Comparison of ENCODE assay signal across 8 mouse cellular contexts in genomic region chr19:59193456-59193855, GRCm38 (mm10). TPM values are rescaled to one million over a fixed set of nuclear protein-coding genes. Genes with fewer than 3 reads are reported as not detected.
A peak's percentile ranks its signal among the peaks of the same experiment; 100 is the strongest.
DNase-seq lines count a peak whose midpoint lies in the region; ATAC-seq and TF ChIP-seq lines count a peak whose summit lies in the region.
"Had no signal": no experiment of that assay in that cellular context is flagged by ENCODE, and none has a peak within 500 bp of the region (broad histone marks: within the 10 kb centered on the region; RNA-seq: fewer than 3 reads in every experiment).

No protein-coding gene starts in this region.

- TF ChIP-seq POLR2A in thymus, adult 2 months (IDR thresholded peaks at IDR 0.05; ENCODE audit: control insufficient read depth, extremely low read depth, insufficient read depth, low read length, poor library complexity): no peak

- peaks cover 95% of the 10 kb centered on the region for H3K27me3 ChIP-seq in kidney, embryonic 15.5 days
- H3K27me3 ChIP-seq in embryonic facial prominence, embryonic 10.5 days (replicated peaks; ENCODE audit: low read depth, poor library complexity, severe bottlenecking): peaks cover 98% of the 10 kb centered on the region
- peaks cover 72% of the 10 kb centered on the region for H3K27me3 ChIP-seq in forebrain, embryonic 15.5 days
- H3K27me3 ChIP-seq in midbrain, embryonic 15.5 days (replicated peaks): peaks cover 86% of the 10 kb centered on the region
- peaks cover 18% of the 10 kb centered on the region; the same call in 1 of the 2 replicates for H3K27me3 ChIP-seq in thymus, adult 2 months (ENCODE audit: control insufficient read depth, insufficient read depth, low read length)

- no peak for ATAC-seq in kidney, embryonic 15.5 days (replicated peaks; ENCODE audit: low FRiP score)
- ATAC-seq in forebrain, embryonic 15.5 days (replicated peaks): no peak
- ATAC-seq in midbrain, embryonic 15.5 days (replicated peaks): no peak

- no peak overlapping the region for H3K9ac ChIP-seq in kidney, embryonic 15.5 days
- no peak overlapping the region for H3K9ac ChIP-seq in forebrain, embryonic 15.5 days (replicated peaks)
- no peak overlapping the region for H3K9ac ChIP-seq in midbrain, embryonic 15.5 days

- H3K9me3 ChIP-seq in kidney, embryonic 15.5 days (replicated peaks): no peaks in the 10 kb centered on the region
- H3K9me3 ChIP-seq in embryonic facial prominence, embryonic 10.5 days: no peaks in the 10 kb centered on the region
- no peaks in the 10 kb centered on the region for H3K9me3 ChIP-seq in forebrain, embryonic 15.5 days
- H3K9me3 ChIP-seq in midbrain, embryonic 15.5 days: no peaks in the 10 kb centered on the region

- H3K4me2 ChIP-seq in kidney, embryonic 15.5 days: peak overlapping the region; percentile 48; the same call in 1 of the 2 replicates
- peak overlapping the region; percentile 45; the same call in 1 of the 2 replicates for H3K4me2 ChIP-seq in forebrain, embryonic 15.5 days (replicated peaks)
- no peak overlapping the region; the same call in 1 of the 2 replicates for H3K4me2 ChIP-seq in midbrain, embryonic 15.5 days

- no peak for DNase-seq in kidney, postnatal 4 days
- DNase-seq in embryonic facial prominence, embryonic 10.5 days (ENCODE audit: low spot score): peak; percentile 42
- DNase-seq in thymus, adult 2 months: no peak
- DNase-seq in yolk sac, embryonic 10.5 days (ENCODE audit: low spot score): no peak

- peaks cover 14% of the 10 kb centered on the region for H3K4me1 ChIP-seq in kidney, embryonic 15.5 days
- peaks cover 18% of the 10 kb centered on the region; the same call in 1 of the 2 replicates for H3K4me1 ChIP-seq in embryonic facial prominence, embryonic 10.5 days
- peaks cover 13% of the 10 kb centered on the region for H3K4me1 ChIP-seq in forebrain, embryonic 15.5 days
- peaks cover 7% of the 10 kb centered on the region; the same call in 1 of the 2 replicates for H3K4me1 ChIP-seq in midbrain, embryonic 15.5 days
- H3K4me1 ChIP-seq in thymus, adult 2 months (replicated peaks; ENCODE audit: control insufficient read depth, insufficient read depth, low read length): no peaks in the 10 kb centered on the region

- 1% methylated on average over 10 of the region's 10 CpGs for WGBS in kidney, embryonic 15.5 days
- WGBS in embryonic facial prominence, embryonic 10.5 days: under 1% methylated on average over 10 of the region's 10 CpGs
- WGBS in forebrain, embryonic 15.5 days: 2% methylated on average over 10 of the region's 10 CpGs
- WGBS in midbrain, embryonic 15.5 days: 1% methylated on average over 10 of the region's 10 CpGs
- WGBS in thymus, adult 2 months: 3% methylated on average over 10 of the region's 10 CpGs

- no peak for TF ChIP-seq CTCF in thymus, adult 2 months (IDR thresholded peaks at IDR 0.05; ENCODE audit: borderline replicate concordance, control insufficient read depth, extremely low read depth, insufficient read depth, low read length, poor library complexity)

- no peaks in the 10 kb centered on the region for H3K36me3 ChIP-seq in kidney, embryonic 15.5 days
- no peaks in the 10 kb centered on the region for H3K36me3 ChIP-seq in embryonic facial prominence, embryonic 10.5 days (replicated peaks)
- no peaks in the 10 kb centered on the region for H3K36me3 ChIP-seq in forebrain, embryonic 15.5 days
- no peaks in the 10 kb centered on the region for H3K36me3 ChIP-seq in midbrain, embryonic 15.5 days (replicated peaks)
- no peaks in the 10 kb centered on the region for H3K36me3 ChIP-seq in thymus, adult 2 months (ENCODE audit: control insufficient read depth, insufficient read depth, low read length)

- H3K27ac ChIP-seq in kidney, embryonic 15.5 days: no peak overlapping the region
- peak overlapping the region; percentile 68 for H3K27ac ChIP-seq in embryonic facial prominence, embryonic 10.5 days (replicated peaks)
- H3K27ac ChIP-seq in forebrain, embryonic 15.5 days (replicated peaks): no peak overlapping the region
- H3K27ac ChIP-seq in midbrain, embryonic 15.5 days: no peak overlapping the region
- no peak overlapping the region for H3K27ac ChIP-seq in thymus, adult 2 months (ENCODE audit: control insufficient read depth, insufficient read depth, low read length)

- peak overlapping the region; percentile 26; the same call in 1 of the 2 replicates for H3K4me3 ChIP-seq in kidney, embryonic 15.5 days (replicated peaks)
- H3K4me3 ChIP-seq in embryonic facial prominence, embryonic 10.5 days: peak overlapping the region; percentile 51
- H3K4me3 ChIP-seq in forebrain, embryonic 15.5 days: peak overlapping the region; percentile 29
- H3K4me3 ChIP-seq in midbrain, embryonic 15.5 days: peak overlapping the region; percentile 9; the same call in 1 of the 2 replicates
- H3K4me3 ChIP-seq in thymus, adult 2 months (ENCODE audit: control insufficient read depth, insufficient read depth, low read length): no peak overlapping the region

RNA-seq across cellular contexts. Expression of gene Vax1, which starts 23.6 kb away (rescaled TPM):
- polyA plus RNA-seq in kidney, embryonic 15.5 days (2015; fragmentation: Nextera tagmentation; extraction: Ambion mirVana): not detected in 2 replicates
- 1.2 and 1.7 TPM in 2 replicates for polyA plus RNA-seq in embryonic facial prominence, embryonic 10.5 days (2016; fragmentation: Nextera tagmentation; extraction: Ambion mirVana)
- polyA plus RNA-seq in forebrain, embryonic 15.5 days (2015; fragmentation: Nextera tagmentation; extraction: Ambion mirVana): 5.0 and 5.5 TPM in 2 replicates
- polyA plus RNA-seq in midbrain, embryonic 15.5 days (2015; fragmentation: Nextera tagmentation; extraction: Ambion mirVana): 0.92 and 1.0 TPM in 2 replicates
- polyA plus RNA-seq in thymus, adult 2 months (2012; rRNA removed): not detected in 2 replicates
- polyA plus RNA-seq: liver, adult 2 months had no signal

RNA-seq across cellular contexts. Expression of gene Kcnk18, which starts 25.6 kb away (rescaled TPM):
- not detected in 2 replicates for polyA plus RNA-seq in kidney, embryonic 15.5 days (2015; fragmentation: Nextera tagmentation; extraction: Ambion mirVana)
- polyA plus RNA-seq in embryonic facial prominence, embryonic 10.5 days (2016; fragmentation: Nextera tagmentation; extraction: Ambion mirVana): 0.04 TPM in 1 of 2 replicates, not detected in the other
- polyA plus RNA-seq in forebrain, embryonic 15.5 days (2015; fragmentation: Nextera tagmentation; extraction: Ambion mirVana): not detected in 2 replicates
- polyA plus RNA-seq in midbrain, embryonic 15.5 days (2015; fragmentation: Nextera tagmentation; extraction: Ambion mirVana): not detected in 2 replicates
- not detected in 2 replicates for polyA plus RNA-seq in thymus, adult 2 months (2012; rRNA removed)
- polyA plus RNA-seq: liver, adult 2 months had no signal
